8 mouse cellular contexts compared by ENCODE assay signal in genomic region chr2:27515341-27516166, GRCm38 (mm10). TPM values are rescaled to one million over a fixed set of nuclear protein-coding genes. Genes with fewer than 3 reads are reported as not detected.
DNase-seq lines count a peak whose midpoint lies in the region; ATAC-seq lines count a peak whose summit lies in the region.

No protein-coding gene starts in this region.

- peak overlapping the region; percentile 96 for H3K4me3 ChIP-seq in forebrain, embryonic 14.5 days (ENCODE audit: low read depth, low read length)
- peak overlapping the region; percentile 61 for H3K4me3 ChIP-seq in midbrain, embryonic 16.5 days (ENCODE audit: low read depth, low read length)

- WGBS in forebrain, embryonic 14.5 days, result under 1% methylated on average over 38 of the region's 40 CpGs
- under 1% methylated on average over 33 of the region's 40 CpGs for WGBS in midbrain, embryonic 16.5 days

- peak overlapping the region; percentile 89 for H3K4me2 ChIP-seq in forebrain, embryonic 14.5 days (ENCODE audit: low read length)
- peak overlapping the region; percentile 95 for H3K4me2 ChIP-seq in midbrain, embryonic 16.5 days (ENCODE audit: low read length)

- peaks cover 18% of the 10 kb centered on the region for H3K4me1 ChIP-seq in forebrain, embryonic 14.5 days (ENCODE audit: control insufficient read depth, insufficient read depth, low read length)
- peaks cover 26% of the 10 kb centered on the region for H3K4me1 ChIP-seq in midbrain, embryonic 16.5 days (ENCODE audit: control insufficient read depth, insufficient read depth, low read length)

- H3K36me3 ChIP-seq in forebrain, embryonic 14.5 days (ENCODE audit: control insufficient read depth, insufficient read depth, low read length), result peaks cover 16% of the 10 kb centered on the region
- peaks cover 4% of the 10 kb centered on the region for H3K36me3 ChIP-seq in midbrain, embryonic 16.5 days (ENCODE audit: control insufficient read depth, insufficient read depth, low read length)

- peak; percentile 11; the same call in 1 of the 2 replicates for ATAC-seq in cerebellum, adult (ENCODE audit: insufficient number of reproducible peaks, low FRiP score, low TSS enrichment)
- ATAC-seq in forebrain, embryonic 14.5 days, result peak; percentile 59
- peak; percentile 52; the same call in 1 of the 2 replicates for ATAC-seq in midbrain, embryonic 16.5 days
- ATAC-seq in megakaryocyte progenitor cell, adult 5-6 weeks (replicated peaks; ENCODE audit: poor library complexity), result no peak

- no peaks in the 10 kb centered on the region for H3K27me3 ChIP-seq in forebrain, embryonic 14.5 days (replicated peaks; ENCODE audit: control insufficient read depth, insufficient read depth, low read length)
- H3K27me3 ChIP-seq in midbrain, embryonic 16.5 days (ENCODE audit: control insufficient read depth, insufficient read depth, low read depth, low read length), result no peaks in the 10 kb centered on the region

- DNase-seq in cerebellum, adult 11 months, result no peak
- peak; percentile 32 for DNase-seq in right cerebral cortex, postnatal 14 days
- DNase-seq in right cerebral cortex, adult 18-20 months, result no peak
- peak; percentile 15 for DNase-seq in forebrain, embryonic 14.5 days (ENCODE audit: low spot score)
- DNase-seq in kidney, postnatal 25 days, result peak; percentile 53 to 80

- peak overlapping the region; percentile 78 for H3K27ac ChIP-seq in forebrain, embryonic 14.5 days (ENCODE audit: low read depth, low read length)
- H3K27ac ChIP-seq in midbrain, embryonic 16.5 days (ENCODE audit: low read length), result peak overlapping the region; percentile 85

- H3K9ac ChIP-seq in forebrain, embryonic 14.5 days (ENCODE audit: low read length), result peak overlapping the region; percentile 96
- peak overlapping the region; percentile 89 for H3K9ac ChIP-seq in midbrain, embryonic 16.5 days (ENCODE audit: low read depth, low read length)

- no peaks in the 10 kb centered on the region for H3K9me3 ChIP-seq in forebrain, embryonic 14.5 days (replicated peaks; ENCODE audit: control insufficient read depth, low read length)
- no peaks in the 10 kb centered on the region for H3K9me3 ChIP-seq in midbrain, embryonic 16.5 days (replicated peaks; ENCODE audit: control insufficient read depth, low read length, poor library complexity, severe bottlenecking)

RNA-seq across cellular contexts. Expression of gene Wdr5, which starts 0.6 kb away (rescaled TPM):
- polyA plus RNA-seq in forebrain, embryonic 14.5 days (2014; fragmentation: Nextera tagmentation; extraction: Ambion mirVana), result 49.5 and 52.5 TPM in 2 replicates
- 42.6 and 44.4 TPM in 2 replicates for polyA plus RNA-seq in midbrain, embryonic 16.5 days (2015; fragmentation: Nextera tagmentation; extraction: Ambion mirVana)
- 36.7 and 37.2 TPM in 2 replicates for total RNA-seq in megakaryocyte progenitor cell, adult 5-6 weeks (2015)
- total RNA-seq in megakaryocyte progenitor cell, adult 5-6 weeks (2017), result 85.6 and 87.3 TPM in 2 replicates

RNA-seq across cellular contexts. Expression of gene Brd3, which starts 8.1 kb away (rescaled TPM):
- 155 and 170 TPM in 2 replicates for polyA plus RNA-seq in forebrain, embryonic 14.5 days (2014; fragmentation: Nextera tagmentation; extraction: Ambion mirVana)
- 141 and 142 TPM in 2 replicates for polyA plus RNA-seq in midbrain, embryonic 16.5 days (2015; fragmentation: Nextera tagmentation; extraction: Ambion mirVana)
- 52.4 and 54.7 TPM in 2 replicates for total RNA-seq in megakaryocyte progenitor cell, adult 5-6 weeks (2015)
- 26.7 and 29.4 TPM in 2 replicates for total RNA-seq in megakaryocyte progenitor cell, adult 5-6 weeks (2017)

Comparison
In these comparisons a context has a peak if more than half of its experiments do, and no peak if none do; other contexts are left out.
1. DNase-seq: peak in right cerebral cortex, postnatal 14 days (single experiment), forebrain, embryonic 14.5 days (single experiment) and kidney, postnatal 25 days (2 of 2); none in cerebellum, adult 11 months (single experiment) and right cerebral cortex, adult 18-20 months (single experiment).